Mouse (Mus musculus) left cerebral cortex, adult 11 months (tissue): ENCODE data around the gene Notum.

Source experiments
- DNase-seq: peaks from one replicate; pipeline ENCODE4 v3.0.0; 2022; ENCODE audit warnings: low spot score

Notum gene

DNA sequence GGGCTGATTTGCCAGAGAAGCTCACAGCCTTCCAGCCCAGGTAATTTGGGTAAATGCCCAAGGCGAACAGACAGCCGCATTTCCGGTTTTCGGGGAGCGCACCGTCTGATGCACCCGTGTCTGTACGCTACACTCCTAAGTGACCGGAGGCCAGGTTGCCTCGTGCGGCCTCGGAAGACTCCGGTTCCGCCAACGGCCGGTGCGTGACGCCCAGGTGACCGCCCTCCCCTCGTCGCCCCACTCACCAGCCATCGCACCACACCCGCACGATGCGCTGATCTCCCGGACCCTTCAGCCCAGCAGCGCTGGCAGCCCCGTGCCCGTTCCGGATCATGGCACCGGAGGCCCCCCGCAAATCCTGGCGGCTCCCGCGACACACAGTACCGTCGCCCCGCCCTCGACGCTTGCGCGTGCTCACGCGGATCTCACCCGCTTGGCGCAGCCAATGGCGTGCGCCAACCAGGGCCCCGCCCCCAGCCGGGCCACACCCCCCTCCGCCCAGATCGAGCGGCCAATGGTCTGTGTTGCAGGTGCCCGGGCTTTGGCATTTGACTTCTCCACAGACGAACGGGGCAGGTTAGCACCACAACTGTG lies 43.4 kb downstream of the Notum start, which contains the start of gene Pcyt2:
Gene Pcyt2, minus strand, starts transcription at position 418 of the 594 bp plus-strand sequence.
- DNase-seq, result peak; percentile 88

DNA sequence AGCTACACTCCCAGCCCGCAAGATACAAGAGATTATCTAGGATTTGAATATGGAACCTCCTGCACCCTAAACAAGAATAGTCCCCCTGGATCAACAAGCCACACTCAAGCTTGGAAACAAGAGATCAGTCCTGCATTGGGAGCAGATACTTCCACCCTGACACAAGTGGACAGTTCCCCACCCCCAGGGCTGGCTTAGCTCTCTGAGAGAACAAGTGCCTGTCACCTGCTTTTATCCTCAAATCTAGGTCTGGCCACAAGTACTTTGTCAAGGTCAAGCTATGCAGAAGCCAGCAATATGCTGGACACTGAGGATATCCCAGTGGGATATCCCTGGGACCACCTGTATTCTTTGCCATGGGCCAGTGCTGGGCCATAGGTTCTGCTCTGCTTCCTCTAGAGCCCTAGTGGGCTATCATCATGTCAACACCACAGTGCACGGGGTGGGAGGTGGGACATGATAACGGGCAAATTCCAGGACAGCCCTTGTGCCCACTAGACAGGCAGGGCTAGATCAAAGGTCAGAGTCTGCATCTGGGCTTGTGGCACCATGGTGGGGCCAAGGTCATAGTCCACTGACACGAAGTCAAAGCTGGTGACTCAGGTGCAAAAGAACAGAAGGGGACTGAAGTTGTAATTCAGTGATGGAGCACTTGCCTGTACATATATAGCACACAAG lies 44.2 kb downstream of the Notum start:
- DNase-seq, result no peak

DNA sequence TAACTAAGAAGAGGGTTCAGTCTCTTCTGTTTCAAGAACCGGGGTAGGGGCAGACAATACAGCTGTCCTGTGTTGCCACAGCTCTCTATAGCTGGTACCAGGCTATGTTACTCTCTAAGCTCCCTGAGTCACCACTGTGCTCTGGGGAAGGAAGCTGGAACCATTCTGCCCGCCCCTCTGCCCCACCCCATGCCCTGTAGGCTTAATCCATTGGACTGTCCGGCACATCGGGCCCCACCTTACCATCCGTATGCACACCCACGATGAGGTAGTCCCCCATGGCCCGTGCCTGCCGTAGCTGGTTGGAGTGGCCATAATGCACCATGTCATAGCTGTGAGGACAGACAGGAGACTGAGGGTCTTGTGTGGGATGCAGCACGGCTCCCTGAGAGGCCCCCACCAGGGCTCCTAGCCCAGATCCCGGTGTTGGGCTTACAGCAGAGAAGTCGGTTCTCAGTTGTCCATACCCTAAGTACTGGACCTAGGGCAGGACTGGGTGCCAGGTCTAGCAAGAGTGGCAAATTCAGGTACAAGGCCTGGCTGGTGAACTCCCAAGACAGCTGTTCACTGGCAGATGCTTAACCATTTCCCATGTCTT lies 45.3 kb downstream of the Notum start:
- no peak for DNase-seq

DNA sequence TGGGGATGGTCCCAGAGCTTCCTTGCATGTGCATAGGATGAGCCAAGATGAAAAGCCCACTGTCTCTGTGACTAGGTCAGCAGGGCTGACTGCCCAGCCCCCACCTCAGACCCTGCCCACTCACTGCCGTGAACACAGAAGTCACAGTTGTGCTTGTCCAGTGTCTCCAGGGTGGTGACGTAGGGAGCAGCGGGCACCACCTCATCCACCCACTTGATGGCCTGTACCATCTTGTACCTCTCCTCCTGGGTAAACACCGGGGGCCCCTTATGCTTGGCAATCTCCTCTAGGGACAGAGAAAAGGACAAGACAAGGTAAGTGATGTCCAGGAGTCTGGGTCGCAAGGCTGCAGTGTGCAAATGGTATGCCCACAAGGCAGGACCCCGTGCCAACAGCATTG lies 45.8 kb downstream of the Notum start:
- DNase-seq, result no peak

DNA sequence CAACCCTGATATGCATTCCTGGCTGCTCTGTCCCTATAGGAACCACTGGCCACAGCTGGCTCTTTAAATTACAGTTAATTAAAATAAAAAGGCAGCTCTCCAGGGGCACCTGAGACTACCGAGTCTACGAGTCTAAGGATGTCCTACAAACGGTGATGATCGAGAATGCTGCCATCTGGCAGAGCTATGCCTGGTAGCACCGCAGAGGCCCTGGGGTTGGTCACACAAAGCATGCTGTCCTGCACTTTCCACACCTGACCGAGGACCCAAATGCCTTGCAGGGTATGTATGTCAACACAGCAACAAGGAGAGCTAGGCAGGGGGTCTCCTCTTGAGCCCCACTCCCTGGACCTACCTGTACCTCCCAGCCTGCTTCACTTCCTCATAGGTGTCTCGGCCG lies 47.0 kb downstream of the Notum start:
- no peak for DNase-seq

DNA sequence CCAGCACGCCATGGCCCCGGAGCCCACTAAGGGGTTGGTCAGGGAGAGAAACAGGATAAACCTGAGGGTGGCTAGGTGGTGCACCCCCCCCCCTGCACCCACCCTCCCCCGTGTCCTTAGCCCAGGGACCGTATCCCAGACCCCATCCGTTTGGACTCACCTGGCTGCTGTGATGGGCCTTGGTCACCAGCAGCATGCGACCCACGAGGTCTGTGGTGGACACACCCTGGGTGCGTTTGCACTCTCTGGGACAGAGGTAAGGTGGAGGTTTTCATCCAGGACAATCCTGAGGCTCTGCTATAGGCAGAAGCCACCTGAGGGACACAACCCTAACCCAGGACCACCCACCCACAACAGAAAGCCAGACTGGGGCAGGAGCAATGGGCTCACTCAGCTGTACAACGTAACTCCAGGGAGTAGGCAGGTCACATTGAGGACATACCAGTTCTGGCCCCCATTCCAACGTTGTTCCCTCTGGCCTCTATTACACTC lies 47.4 kb downstream of the Notum start:
- no peak for DNase-seq

DNA sequence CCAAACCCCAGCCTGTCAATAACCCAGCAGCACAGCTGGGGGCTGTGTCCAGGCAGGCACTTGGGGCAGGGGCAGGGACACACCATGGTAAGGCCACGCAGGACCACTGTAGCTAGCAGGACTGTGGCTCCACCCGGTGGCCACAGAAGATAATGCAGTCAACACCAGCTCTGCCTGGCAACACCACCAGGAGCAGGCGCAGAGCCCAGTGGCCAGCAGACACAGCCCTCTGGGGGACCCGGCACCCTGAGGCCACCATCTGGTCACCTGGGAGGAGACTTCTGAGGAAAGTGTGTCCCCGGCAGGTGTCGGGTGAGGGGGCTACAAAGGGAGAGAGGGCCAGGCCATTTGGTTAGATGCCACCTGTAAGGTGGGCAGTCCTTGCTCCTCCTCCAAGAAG lies 48.2 kb downstream of the Notum start:
- no peak for DNase-seq

DNA sequence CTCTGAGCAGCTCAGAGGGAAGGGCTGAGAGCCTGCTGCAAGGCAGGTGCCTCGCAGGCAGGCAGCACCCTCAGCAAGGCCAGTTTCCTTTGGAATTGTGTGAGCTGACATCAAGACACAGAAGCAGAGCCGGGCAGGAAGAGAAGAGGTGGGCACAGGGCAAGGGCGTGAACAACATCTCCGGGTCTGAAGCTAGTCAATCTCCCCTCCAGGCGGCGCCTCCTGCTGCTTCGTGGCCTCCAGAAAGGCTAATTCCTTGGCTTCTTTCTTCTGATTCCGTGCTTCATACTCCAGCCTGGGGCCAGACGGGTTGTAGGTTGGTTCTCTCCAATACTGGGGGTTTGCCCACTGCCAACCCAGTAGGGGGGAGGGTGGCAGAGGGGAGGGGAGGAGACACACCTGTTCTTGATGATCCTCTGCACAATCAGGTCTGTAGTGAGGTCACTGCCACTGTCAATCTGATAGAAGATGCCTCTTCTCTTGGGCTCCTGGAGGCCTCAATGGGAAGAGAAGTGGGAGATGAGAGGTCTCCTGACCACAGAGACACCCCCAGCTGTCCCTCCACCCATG lies 50.4 kb downstream of the Notum start:
- DNase-seq, result no peak

DNA sequence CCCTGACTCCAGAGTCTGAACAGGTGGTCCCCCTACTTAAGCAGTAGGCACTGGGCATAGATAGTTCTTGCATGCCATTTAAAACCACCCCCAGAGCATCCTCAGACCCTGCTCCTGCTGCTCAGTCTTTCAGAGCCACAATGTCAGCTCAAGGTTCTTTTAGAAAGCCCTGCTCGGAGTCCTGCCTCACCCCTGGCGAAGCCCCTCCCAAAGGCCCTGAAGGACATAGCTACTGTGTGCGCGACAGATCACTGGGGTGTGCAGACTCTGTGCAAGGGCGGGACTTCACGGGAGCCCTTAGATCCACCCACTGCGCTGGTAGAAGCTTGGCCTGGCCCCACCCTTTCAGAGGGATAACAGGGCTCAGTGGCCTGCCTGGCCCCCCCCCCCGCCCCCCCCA lies 51.7 kb downstream of the Notum start:
- no peak for DNase-seq

DNA sequence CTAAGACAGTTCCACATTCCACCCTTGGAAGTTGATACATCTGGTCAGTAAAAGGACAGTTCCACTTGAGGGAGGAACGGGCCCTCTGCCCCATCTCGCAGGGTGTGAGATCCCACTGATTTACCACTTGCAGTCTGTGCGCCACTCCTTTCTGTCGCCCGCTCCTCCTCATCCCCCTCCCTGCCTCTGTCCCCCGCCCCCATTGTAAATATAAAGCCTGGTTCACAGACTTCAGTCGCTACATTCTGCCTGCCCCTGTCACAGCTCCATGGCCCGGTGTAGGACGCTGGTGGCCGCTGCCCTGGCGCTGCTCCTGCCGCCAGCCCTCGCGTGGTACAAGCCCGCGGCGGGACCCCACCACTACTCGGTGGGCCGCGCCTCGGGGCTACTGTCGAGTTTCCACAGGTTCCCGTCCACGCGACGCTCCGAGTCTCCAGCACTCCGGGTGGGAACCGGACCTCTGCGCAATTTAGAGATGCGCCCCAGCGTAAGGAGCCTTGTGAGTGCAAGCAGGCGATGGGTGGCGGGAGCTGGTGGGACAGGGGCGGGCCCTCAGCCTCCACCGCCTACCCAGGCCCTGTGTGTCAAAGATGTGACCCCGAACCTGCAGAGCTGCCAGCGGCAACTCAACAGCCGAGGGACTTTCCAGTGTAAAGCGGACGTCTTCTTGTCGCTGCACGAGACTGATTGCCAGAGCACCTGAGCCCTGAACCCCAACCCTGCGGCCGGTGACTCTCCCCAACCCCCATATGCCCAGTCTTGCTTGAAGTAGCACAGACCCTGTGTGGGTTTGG lies 52.5 kb downstream of the Notum start, which contains the start of gene Npb:
Gene Npb, plus strand, starts transcription at position 237 of the 794 bp plus-strand sequence.
- DNase-seq, result no peak

DNA sequence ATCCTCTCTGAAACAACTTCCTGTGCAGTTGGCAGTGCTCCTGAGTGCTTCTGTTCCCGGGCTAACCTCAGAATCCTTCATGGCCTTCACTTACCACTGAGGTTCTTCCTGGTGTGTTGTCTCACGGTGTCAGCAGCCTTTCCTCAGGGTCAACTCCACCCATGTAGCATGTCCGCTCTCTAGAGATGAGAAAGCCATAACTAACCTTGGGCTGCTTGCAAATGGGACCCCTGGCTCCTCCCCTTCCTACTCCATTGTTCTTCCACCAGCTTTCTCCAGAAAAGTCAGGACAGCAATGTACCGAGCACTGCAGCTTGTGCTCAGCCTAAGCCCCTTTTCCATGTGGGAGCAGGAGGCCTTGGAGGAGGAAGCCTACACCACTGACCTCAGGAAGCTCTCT lies 54.2 kb downstream of the Notum start:
- no peak for DNase-seq

DNA sequence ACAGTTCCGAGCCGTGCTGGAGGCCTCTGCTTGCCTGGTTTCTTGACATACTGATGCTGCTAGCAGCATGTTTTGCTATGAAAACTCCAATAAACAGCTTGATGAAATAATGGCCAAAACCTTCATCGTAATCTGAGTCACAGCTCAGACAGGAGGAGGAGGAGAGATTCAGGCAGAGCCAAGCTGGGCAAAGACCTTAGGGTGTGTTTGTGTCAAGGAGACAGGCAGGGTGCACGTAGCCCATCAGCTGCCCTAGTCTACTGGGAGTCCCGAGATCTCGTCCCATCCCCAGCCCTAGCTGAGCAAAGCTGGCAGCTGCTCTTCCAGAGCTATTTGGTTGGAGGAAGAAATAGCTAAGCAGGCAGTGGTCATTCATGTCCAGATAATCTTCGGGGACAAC lies 55.3 kb downstream of the Notum start:
- DNase-seq, result no peak
